Mouse (Mus musculus) stomach, embryonic 14.5 days (tissue): ENCODE data around the gene Gapvd1. TPM values are rescaled to one million over a fixed set of nuclear protein-coding genes. Genes with fewer than 3 reads are reported as not detected.
"Not testable (repeated sequence)": the region's sequence is repeated elsewhere in the genome, so short reads cannot be mapped to it uniquely, and the experiment has no call there.

Experiments
- ATAC-seq: fragments of 200-750 bp; cut with Nextera tagmentation; 2 replicates; pipeline ENCODE4 v1.8.0; 2017; ENCODE audit warnings: low read depth, moderate TSS enrichment; ENCODE audit not compliant: insufficient number of reproducible peaks, insufficient read depth, low FRiP score
- H3K27ac ChIP-seq: fragments of 300-500 bp; sonication (generic); 2 replicates; pipeline ENCODE4 v1.5.1; 2014; ENCODE audit warnings: mild to moderate bottlenecking, low read length, moderate library complexity, mixed read lengths
- H3K27me3 ChIP-seq: fragments of 300-500 bp; sonication (generic); 2 replicates; pipeline ENCODE4 v1.6.1; 2014; ENCODE audit warnings: low read length, control low read depth, mixed read lengths; ENCODE audit not compliant: control insufficient read depth, insufficient read depth
- H3K36me3 ChIP-seq: fragments of 300-500 bp; sonication (generic); 2 replicates; pipeline ENCODE4 v1.6.1; 2014; ENCODE audit warnings: mild to moderate bottlenecking, control low read depth, low read length, moderate library complexity, mixed read lengths; ENCODE audit not compliant: control insufficient read depth, insufficient read depth
- H3K4me1 ChIP-seq: fragments of 300-500 bp; sonication (generic); 2 replicates; pipeline ENCODE4 v1.6.1; 2014; ENCODE audit warnings: low read length, control low read depth, mixed read lengths; ENCODE audit not compliant: control insufficient read depth, insufficient read depth
- H3K4me2 ChIP-seq: fragments of 300-500 bp; sonication (generic); replicated peaks from 2 replicates; pipeline ENCODE4 v1.6.1; 2014; ENCODE audit warnings: low read depth, low read length, control low read depth
- H3K4me3 ChIP-seq: fragments of 300-500 bp; sonication (generic); 2 replicates; pipeline ENCODE4 v1.5.1; 2014; ENCODE audit warnings: low read depth, low read length, control low read depth
- H3K9ac ChIP-seq: fragments of 300-500 bp; sonication (generic); replicated peaks from 2 replicates; pipeline ENCODE4 v1.6.1; 2014; ENCODE audit warnings: low read depth, mild to moderate bottlenecking, control low read depth, low read length, moderate library complexity, mixed read lengths
- H3K9me3 ChIP-seq: fragments of 300-500 bp; sonication (generic); 2 replicates; pipeline ENCODE4 v1.6.1; 2016; ENCODE audit warnings: low read depth, low read length, control low read depth; ENCODE audit not compliant: control insufficient read depth
- WGBS: fragments of 180-500 bp; shearing (Covaris S2); extraction: QIAGEN DNeasy Blood & Tissue Kit; methylation state at CpG from one replicate; pipeline ENCODE4 v1.1.7; 2014; 5-methylcytosine and 5-hydroxymethylcytosine counted together
- polyA plus RNA-seq: library from polyadenylated mRNA; unstranded; fragments of >200 nt; fragmentation: Nextera tagmentation; extraction: Ambion mirVana; gene quantifications from 2 replicates; pipeline ENCODE4 v1.2.1, GENCODE M21; 2014

Gene Gapvd1
- polyA plus RNA-seq, 1 experiment from 2014 or later: 95.2 TPM

DNA sequence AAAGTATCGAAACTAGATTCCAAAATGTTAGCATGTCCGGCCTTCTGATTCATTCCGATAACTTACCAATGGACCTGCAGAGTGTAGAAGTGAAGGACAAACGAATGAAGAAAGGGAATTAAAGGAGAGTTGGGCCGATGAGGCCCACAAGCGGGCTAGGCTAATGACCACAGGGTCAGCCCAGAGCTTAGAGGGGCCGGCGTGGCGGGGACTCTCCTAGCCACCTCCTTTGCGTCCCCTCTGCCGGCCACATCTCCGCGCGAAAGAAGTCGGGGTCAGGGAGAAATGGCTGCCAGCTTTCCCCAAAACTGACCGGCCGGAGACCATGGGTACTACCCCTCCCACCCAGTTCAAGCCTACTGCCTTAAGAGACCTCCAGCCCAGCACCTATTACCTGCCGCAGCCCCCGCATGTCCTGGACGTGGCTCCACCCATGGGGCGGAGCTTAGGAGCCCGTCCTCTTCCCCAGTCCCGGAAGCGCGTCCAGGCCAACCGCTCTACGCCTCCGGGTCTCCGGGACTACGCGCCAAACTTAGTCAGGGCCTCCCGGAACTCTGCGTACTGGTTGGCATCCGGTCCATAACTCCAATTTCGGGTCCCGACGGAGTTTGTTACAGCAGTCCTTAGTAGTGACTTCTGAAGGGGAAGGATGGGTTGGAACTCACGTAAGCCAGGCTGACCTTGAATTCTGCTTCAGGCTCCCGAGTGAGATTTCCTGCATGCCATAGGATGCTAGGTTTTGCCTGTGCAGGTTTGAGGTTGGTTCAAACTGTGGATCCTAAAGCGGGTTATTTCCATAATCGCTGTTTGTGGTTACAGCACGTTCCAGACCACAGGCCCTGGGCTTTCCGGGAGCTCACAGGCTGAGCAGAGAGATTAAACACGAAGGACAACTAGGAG lies 44.6 kb upstream of the Gapvd1 start, which contains the start of gene Rabepk:
Rabepk (minus strand) TSS at position 556 of the 900 bp plus-strand sequence.
- peak within 1 kb of the TSS; percentile 3; the same call in 1 of the 2 replicates for H3K27ac ChIP-seq
- no peaks in the 10 kb centered on the region for H3K9me3 ChIP-seq
- H3K4me3 ChIP-seq: peak within 1 kb of the TSS; percentile 57
- H3K36me3 ChIP-seq: no peaks in the 10 kb centered on the region
- H3K9ac ChIP-seq: peak within 1 kb of the TSS; percentile 37
- 3% methylated on average over 44 of the region's 44 CpGs for WGBS
- H3K4me1 ChIP-seq: peaks cover 13% of the 10 kb centered on the region; the same call in 1 of the 2 replicates
- peak; percentile 83 for ATAC-seq
- no peaks in the 10 kb centered on the region for H3K27me3 ChIP-seq
- peak within 1 kb of the TSS; percentile 50 for H3K4me2 ChIP-seq

- Histone ChIP-seq H3K4me1 (0 out of 2 replicates have a peak, but pooled peaks cover 5% of the 10 kb centered on the region), H3K27ac (no peak overlapping the region), H3K9ac (no peak overlapping the region), H3K4me2 (no peak overlapping the region), H3K4me3 (no peak overlapping the region), H3K27me3 (no peaks in the 10 kb centered on the region), H3K36me3 (no peaks in the 10 kb centered on the region; the same call in 1 of the 2 replicates), H3K9me3 (no peaks in the 10 kb centered on the region)
- 94% methylated on average over 7 of the region's 7 CpGs for WGBS
- no peak for ATAC-seq
These were observed 40.4 kb upstream of the Gapvd1 start for GRCm38 (mm10) chr2:34795426-34795825.

DNA sequence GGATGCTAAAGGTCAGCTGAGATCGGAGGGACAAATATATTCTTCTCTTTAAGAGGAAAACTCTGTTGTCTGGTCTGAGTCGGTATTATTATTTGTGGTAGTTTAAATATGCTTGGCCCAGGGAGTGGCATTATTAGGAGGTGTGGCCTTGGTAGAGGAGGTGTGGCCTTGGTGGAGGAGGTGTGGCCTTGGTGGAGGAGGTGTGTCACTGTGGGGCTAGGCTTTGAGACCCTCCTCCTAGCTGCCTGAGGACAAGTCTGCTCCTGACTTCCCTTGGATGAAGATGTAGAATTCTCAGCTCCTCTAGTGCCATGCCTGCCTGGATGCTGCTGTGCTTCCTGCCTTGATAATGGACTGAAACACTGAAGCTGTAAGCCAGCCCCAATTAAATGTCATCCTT lies 39.5 kb upstream of the Gapvd1 start:
- H3K9ac ChIP-seq: no peak overlapping the region
- no peak overlapping the region for H3K27ac ChIP-seq
- WGBS: 92% methylated on average over 2 of the region's 2 CpGs
- no peaks in the 10 kb centered on the region; the same call in 1 of the 2 replicates for H3K36me3 ChIP-seq
- ATAC-seq: no peak
- H3K4me3 ChIP-seq: no peak overlapping the region
- H3K9me3 ChIP-seq: no peaks in the 10 kb centered on the region
- 0 out of 2 replicates have a peak, but pooled peaks cover 5% of the 10 kb centered on the region for H3K4me1 ChIP-seq
- no peak overlapping the region for H3K4me2 ChIP-seq
- H3K27me3 ChIP-seq: no peaks in the 10 kb centered on the region

GRCm38 (mm10) chr2:34792543-34792942 lies 37.5 kb upstream of the Gapvd1 start:
- not testable (repeated sequence) for ATAC-seq, H3K9me3 ChIP-seq, H3K36me3 ChIP-seq, H3K4me3 ChIP-seq, H3K4me1 ChIP-seq, H3K27me3 ChIP-seq, H3K4me2 ChIP-seq, H3K27ac ChIP-seq, H3K9ac ChIP-seq
- 81% methylated on average over 2 of the region's 2 CpGs for WGBS

- no peaks in the 10 kb centered on the region for H3K27me3 ChIP-seq
- no peak overlapping the region for H3K27ac ChIP-seq
- no peak overlapping the region for H3K9ac ChIP-seq
- H3K36me3 ChIP-seq: peaks cover 5% of the 10 kb centered on the region
- 93% methylated on average over 8 of the region's 8 CpGs for WGBS
- no peak overlapping the region for H3K4me3 ChIP-seq
- H3K9me3 ChIP-seq: no peaks in the 10 kb centered on the region
- H3K4me1 ChIP-seq: no peaks in the 10 kb centered on the region
- no peak overlapping the region for H3K4me2 ChIP-seq
- no peak for ATAC-seq
These were observed 35.2 kb upstream of the Gapvd1 start for GRCm38 (mm10) chr2:34790282-34790681.

GRCm38 (mm10) chr2:34784085-34784484 lies 29.1 kb upstream of the Gapvd1 start:
- no peak for ATAC-seq
- Histone ChIP-seq H3K4me3 (no peak overlapping the region), H3K9me3 (no peaks in the 10 kb centered on the region), H3K4me2 (no peak overlapping the region), H3K36me3 (peaks cover 33% of the 10 kb centered on the region), H3K27me3 (no peaks in the 10 kb centered on the region), H3K9ac (no peak overlapping the region), H3K27ac (no peak overlapping the region), H3K4me1 (no peaks in the 10 kb centered on the region)
- WGBS: 82% methylated on average over 2 of the region's 2 CpGs

DNA sequence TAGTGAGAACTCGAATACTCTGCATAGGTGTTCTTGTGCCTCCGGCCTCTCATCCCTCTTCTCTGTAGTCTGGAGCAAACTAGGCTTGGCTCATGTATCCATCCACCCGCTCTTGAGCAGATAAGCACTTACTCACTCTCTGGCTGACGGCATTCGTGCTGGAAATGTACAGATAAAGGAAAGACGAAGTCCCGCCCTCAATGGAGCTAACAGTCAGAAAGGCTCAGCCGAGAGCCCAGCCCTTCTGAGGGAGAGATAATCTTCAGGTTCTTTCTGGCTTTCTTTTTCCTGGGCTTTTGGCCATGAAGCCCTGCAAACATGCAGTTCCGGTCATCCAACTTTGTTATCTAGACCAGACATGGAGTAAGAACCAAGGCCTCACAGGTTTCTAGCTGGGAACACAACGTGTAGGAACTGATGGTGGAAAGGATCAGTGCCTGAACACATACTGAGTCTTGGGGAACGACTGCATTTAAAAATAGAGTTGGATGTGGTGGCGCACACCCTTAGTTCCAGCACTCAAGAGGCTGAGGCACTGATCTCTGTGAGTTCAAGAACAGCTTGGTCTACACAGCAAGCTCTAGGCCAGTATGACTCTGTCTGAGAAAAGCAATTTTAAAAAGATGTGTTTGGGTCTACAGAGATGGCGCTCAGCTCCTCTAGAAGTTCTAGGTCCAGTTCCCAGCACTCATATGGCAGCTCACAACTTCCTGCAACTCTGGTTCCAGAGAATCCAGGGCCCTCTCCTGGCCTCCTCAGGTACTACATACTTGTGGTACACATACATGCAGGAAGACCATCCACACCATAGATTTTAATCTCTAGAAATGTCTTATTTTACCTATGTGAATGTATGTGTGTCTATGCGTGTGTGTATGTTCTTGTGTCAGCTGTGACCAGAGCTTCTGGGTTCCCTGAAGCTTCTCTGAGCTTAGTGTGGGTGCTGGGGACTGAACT lies 28.3 kb upstream of the Gapvd1 start:
- Histone ChIP-seq H3K27ac (no peak overlapping the region), H3K36me3 (peaks cover 40% of the 10 kb centered on the region), H3K4me1 (no peaks in the 10 kb centered on the region), H3K9me3 (no peaks in the 10 kb centered on the region), H3K4me2 (no peak overlapping the region), H3K4me3 (no peak overlapping the region), H3K27me3 (no peaks in the 10 kb centered on the region), H3K9ac (no peak overlapping the region)
- WGBS: 80% methylated on average over 14 of the region's 14 CpGs
- ATAC-seq: peak; percentile 84

DNA sequence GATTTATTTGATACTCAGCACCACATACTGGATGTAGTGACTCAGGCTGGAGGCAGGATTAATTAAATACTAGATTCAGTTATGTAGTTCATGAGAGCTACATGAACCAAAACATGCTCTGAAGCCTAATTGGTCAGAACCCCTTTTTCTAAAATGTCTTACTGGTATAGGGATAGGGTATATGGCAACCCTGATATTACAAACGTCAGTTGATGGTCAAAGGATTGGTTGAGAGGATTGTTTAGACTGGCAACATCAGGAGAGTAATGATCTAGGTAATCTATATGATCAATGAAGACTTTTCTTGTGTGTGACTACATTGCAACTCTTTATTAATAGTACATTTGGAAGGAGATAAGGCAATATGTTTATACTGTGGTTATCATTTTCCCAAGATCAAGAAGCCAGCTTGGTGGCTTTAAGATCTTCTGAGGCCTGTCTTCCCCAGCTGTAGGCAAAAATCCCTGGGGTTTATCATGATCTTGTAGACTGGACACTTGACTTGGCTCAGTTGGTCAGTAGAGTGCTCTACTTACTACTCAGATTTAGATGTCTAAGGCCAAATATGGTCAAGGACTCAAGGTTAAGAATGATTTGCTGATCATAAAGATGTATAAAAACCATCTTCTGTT lies 22.3 kb upstream of the Gapvd1 start:
- WGBS: 56% methylated on average over 1 of the region's 1 CpGs
- no peaks in the 10 kb centered on the region for H3K9me3 ChIP-seq
- H3K9ac ChIP-seq: no peak overlapping the region
- H3K27me3 ChIP-seq: no peaks in the 10 kb centered on the region
- no peak for ATAC-seq
- H3K4me1 ChIP-seq: peaks cover 28% of the 10 kb centered on the region
- no peak overlapping the region for H3K4me3 ChIP-seq
- no peak overlapping the region for H3K27ac ChIP-seq
- H3K36me3 ChIP-seq: peaks cover 75% of the 10 kb centered on the region
- no peak overlapping the region for H3K4me2 ChIP-seq
